Mouse (Mus musculus) brown adipose tissue, adult 24 weeks (tissue): Measurements from ENCODE around the gene Tinagl1. TPM values are rescaled to one million over a fixed set of nuclear protein-coding genes. Genes with fewer than 3 reads are reported as not detected.

Experiments used
- H3K27ac ChIP-seq: fragments of 200-500 bp; replicated peaks from 2 replicates; pipeline ENCODE4 v1.5.1; 2012; ENCODE audit warnings: low read depth, mild to moderate bottlenecking, low read length
- H3K4me1 ChIP-seq: fragments of 200-500 bp; 2 replicates; pipeline ENCODE4 v1.6.1; 2012; ENCODE audit warnings: low read length, mixed read lengths; ENCODE audit not compliant: control insufficient read depth, insufficient read depth, insufficient read length
- H3K4me3 ChIP-seq: fragments of 200-500 bp; 2 replicates; pipeline ENCODE4 v1.5.1; 2012; ENCODE audit warnings: low read depth, mild to moderate bottlenecking, low read length, moderate library complexity; ENCODE audit not compliant: insufficient read depth
- polyA plus RNA-seq: library from polyadenylated mRNA; stranded (reverse); fragments of >200 nt; gene quantifications from 2 replicates; pipeline ENCODE4 v1.2.4, GENCODE M21; 2012; ENCODE audit not compliant: missing spikeins, insufficient read depth, insufficient read length

Gene Tinagl1
- polyA plus RNA-seq, 1 experiment: 30.1 TPM

DNA sequence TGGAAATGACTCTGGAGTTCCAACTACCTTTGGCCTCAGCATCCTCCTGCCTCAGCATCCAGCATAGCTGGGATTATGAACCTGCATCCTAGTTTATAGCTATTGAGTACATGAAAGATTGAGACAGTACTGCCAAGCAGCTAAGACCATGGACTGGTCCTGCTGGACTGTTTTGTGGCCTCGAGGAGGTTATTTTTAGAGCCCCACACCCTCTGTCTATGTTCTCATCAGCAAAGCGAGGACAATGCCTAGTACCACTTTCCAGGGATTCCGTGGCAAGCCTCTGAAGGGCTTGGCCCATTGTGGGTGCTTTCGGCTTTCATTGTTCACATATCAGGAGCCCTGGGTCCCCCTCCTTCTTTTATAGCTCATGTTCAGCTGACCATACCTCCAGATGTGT is 4.6 kb downstream of the Tinagl1 start:
- Histone ChIP-seq H3K27ac (peak overlapping the region; percentile 84), H3K4me3 (no peak overlapping the region), H3K4me1 (peaks cover 37% of the 10 kb centered on the region)

GRCm38 (mm10) chr4:130169411-130169971 is 5.4 kb downstream of the Tinagl1 start:
- Histone ChIP-seq H3K4me1 (peaks cover 37% of the 10 kb centered on the region), H3K4me3 (no peak overlapping the region), H3K27ac (peak overlapping the region; percentile 84)

GRCm38 (mm10) chr4:130168280-130169183 is 6.4 kb downstream of the Tinagl1 start:
- 0 out of 2 replicates have a peak overlapping the region, but pooled peaks have one; percentile 14 for H3K4me3 ChIP-seq
- peak overlapping the region; percentile 84 for H3K27ac ChIP-seq
- peaks cover 45% of the 10 kb centered on the region for H3K4me1 ChIP-seq

DNA sequence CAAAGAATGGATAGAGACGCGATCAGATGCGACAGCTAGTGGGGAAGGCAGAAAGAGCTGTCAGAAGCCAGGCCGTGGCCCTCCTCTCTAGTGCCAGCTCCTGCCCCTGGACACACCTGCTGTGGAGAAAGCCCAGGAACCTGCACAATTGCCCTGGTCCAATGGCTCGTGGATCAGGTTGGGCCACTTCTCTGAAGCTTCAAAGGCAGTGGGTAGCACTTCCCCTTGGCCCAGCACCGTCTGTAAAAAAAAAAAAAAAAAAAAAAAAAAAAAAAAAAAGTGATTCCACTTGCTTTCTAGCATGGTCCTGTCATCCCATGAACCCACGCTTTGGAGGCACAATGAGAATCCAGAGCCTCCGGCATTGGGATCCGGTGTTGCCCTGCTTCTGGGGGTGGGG is 7.1 kb downstream of the Tinagl1 start:
- H3K27ac ChIP-seq: peak overlapping the region; percentile 84
- peaks cover 45% of the 10 kb centered on the region for H3K4me1 ChIP-seq
- 0 out of 2 replicates have a peak overlapping the region, but pooled peaks have one; percentile 14 for H3K4me3 ChIP-seq

DNA sequence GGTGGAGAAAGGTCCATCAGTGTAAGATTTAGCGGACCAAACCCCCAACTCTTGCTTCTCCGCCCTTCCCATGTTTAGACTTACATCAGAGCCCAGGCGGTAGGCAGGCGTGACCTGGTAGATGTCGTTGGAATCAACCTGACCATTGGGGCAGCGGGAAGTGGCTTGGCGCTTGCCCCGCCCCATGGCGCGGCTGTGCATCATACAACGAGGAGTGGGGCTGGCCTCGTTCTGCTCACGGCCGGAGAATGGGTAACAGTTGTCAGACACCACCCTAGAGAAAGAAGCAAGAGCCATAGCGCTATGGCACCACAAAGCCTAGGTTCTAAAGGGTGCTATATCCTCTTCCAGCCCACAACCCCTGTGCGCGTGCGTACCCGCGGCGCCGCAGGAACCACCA is 7.6 kb downstream of the Tinagl1 start:
- no peak overlapping the region for H3K4me3 ChIP-seq
- H3K27ac ChIP-seq: peak overlapping the region; percentile 65
- peaks cover 45% of the 10 kb centered on the region for H3K4me1 ChIP-seq

DNA sequence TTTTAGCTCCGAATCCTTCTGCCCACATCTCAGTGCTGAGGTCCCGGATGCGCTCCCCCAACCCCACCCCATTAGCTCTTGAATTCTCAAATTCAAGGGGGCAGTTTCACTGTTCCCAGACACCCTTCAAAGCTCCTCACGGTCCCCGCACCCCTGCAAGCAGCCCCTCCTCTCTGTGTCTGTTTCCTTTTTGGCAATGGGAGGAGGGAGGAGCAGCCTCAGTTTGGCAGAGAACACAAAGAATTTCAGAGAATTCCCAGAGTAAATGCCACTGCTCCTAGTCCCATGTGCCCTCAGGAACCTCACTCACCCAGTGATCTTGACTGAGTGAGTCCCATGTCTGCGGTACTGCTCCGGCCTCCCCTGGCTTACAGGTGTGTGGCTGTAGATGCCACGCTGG is 8.3 kb downstream of the Tinagl1 start:
- H3K27ac ChIP-seq: peak overlapping the region; percentile 84

DNA sequence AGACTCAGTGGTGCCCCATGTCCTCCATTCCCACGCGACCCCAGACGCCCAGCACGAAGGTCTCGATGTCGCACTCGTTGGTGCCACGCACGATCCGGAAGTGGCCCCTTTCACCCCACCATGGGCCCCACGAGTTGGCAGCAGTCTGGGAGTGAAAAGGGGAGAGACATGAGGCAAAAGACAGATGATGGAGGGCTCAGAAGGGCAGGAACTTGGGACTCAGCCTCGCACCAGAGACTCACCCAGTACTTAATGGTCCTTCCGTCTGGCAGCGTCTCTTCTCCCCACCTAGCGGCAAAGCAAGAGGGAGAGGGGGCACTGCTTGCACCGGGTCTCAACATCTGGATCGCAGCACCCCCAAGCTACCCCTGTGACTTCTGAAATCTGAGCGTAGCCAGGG is 8.9 kb downstream of the Tinagl1 start:
- Histone ChIP-seq H3K4me3 (no peak overlapping the region), H3K27ac (peak overlapping the region; percentile 65), H3K4me1 (peaks cover 41% of the 10 kb centered on the region)

More for the DNA sequence above, 8.3 kb downstream of the Tinagl1 start:
- H3K4me3 ChIP-seq: no peak overlapping the region
- H3K4me1 ChIP-seq: peaks cover 41% of the 10 kb centered on the region

- Histone ChIP-seq H3K4me3 (0 out of 2 replicates have a peak overlapping the region, but pooled peaks have one; percentile 39), H3K27ac (peak overlapping the region; percentile 96), H3K4me1 (peaks cover 34% of the 10 kb centered on the region)
These were observed 10.8 kb downstream of the Tinagl1 start for GRCm38 (mm10) chr4:130164121-130164520.

DNA sequence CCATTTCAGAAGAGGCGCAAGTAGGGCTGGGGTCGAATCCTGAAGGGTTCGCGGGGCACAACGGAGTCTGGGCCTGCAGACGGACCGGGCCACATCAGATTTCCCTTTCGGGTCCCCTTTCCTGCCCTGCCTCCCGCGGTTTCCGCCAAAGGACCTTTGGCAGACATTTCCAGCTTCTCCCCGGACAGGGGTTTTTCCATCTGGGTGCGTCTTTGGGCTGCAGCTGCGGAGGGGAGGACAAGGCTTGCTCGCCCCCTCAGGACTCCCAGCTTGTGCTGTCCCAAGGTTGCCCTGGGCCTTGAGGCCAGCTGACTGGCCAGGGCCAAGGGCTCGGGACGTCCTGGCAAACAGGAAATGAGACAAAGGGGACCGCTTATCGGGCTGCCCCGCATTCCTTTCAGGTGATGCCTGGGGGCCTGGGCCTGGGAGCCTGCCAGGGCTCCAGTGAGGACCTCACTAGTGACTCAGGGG is 11.5 kb downstream of the Tinagl1 start:
- Histone ChIP-seq H3K27ac (peak overlapping the region; percentile 96), H3K4me1 (peaks cover 28% of the 10 kb centered on the region), H3K4me3 (peak overlapping the region; percentile 39)

- Histone ChIP-seq H3K27ac (no peak overlapping the region), H3K4me1 (peaks cover 29% of the 10 kb centered on the region), H3K4me3 (no peak overlapping the region)
These were observed 13.6 kb downstream of the Tinagl1 start for GRCm38 (mm10) chr4:130161349-130161748.

DNA sequence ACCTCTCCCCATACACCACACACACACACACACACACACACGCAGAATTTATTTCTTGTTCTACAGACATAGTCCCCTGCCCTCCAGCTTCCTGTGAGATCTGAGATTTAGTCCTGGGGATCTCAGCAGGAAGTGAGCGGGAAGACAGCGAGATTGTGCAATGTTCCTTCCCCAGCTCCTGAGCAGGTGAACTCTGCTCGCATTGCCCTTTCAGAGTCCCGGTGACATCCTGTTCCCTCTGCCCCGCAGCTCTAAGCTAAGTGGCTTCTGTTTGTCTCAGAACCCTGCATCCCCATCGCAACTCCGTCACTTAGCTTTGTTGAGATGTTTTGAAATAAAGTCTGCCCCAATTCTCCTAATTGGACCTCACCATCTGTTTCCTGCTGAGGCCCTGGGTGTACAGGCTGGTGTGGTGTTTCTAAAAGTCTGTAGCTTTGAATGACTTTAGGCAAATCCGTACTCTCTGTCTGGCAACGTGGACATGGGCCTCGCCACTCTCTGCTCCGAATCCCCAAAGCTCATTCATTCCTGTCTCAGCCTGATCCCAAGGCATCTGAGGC is 18.0 kb downstream of the Tinagl1 start:
- H3K4me1 ChIP-seq: peaks cover 14% of the 10 kb centered on the region
- H3K27ac ChIP-seq: peak overlapping the region; percentile 53
- no peak overlapping the region for H3K4me3 ChIP-seq

- H3K27ac ChIP-seq: no peak overlapping the region
- H3K4me1 ChIP-seq: peaks cover 12% of the 10 kb centered on the region
These were observed 20.7 kb downstream of the Tinagl1 start for GRCm38 (mm10) chr4:130154250-130154649.

DNA sequence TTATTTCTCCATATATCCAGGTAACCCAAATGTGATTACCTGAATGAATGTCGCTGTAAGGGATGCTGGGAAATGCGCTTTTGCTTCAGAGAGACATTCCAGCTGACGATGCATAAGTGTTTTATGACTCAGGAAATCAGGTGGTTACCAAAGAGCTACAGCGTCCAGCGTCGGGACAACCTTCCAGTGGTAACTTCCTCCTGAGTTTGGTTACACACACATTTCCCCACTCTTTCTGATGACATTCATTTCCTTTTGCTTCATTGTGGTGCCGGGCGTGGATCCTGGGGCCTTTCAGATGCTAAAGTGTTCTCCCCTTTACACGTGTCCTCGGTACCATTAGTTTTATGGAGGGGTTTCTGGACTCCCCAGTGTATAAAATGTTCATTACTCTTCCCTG is 26.5 kb downstream of the Tinagl1 start:
- H3K4me1 ChIP-seq: no peaks in the 10 kb centered on the region
- no peak overlapping the region for H3K4me3 ChIP-seq
- no peak overlapping the region for H3K27ac ChIP-seq

More at GRCm38 (mm10) chr4:130154250-130154649, 20.7 kb downstream of the Tinagl1 start:
- H3K4me3 ChIP-seq: no peak overlapping the region

DNA sequence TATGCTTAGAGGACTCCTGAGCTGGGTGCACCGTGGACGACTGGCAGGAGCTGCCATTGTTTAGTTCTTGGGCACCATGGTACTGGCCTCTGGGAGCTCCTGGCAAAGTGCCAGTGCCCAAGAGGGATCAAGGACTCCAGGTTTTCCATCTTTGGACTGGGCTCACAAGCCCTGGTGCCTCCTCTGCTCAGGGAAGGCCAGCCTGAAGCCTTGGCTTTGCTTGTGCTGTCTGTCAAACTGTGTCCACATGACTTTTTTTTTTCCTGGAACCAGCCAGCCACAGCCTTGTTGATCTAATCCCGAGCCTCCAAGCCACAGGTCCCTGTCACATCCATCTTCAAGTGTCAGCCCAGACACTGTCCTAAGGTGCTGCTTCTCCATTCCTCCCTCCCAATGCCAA is 33.1 kb downstream of the Tinagl1 start:
- Histone ChIP-seq H3K27ac (no peak overlapping the region), H3K4me3 (no peak overlapping the region), H3K4me1 (0 out of 2 replicates have a peak, but pooled peaks cover 3% of the 10 kb centered on the region)

DNA sequence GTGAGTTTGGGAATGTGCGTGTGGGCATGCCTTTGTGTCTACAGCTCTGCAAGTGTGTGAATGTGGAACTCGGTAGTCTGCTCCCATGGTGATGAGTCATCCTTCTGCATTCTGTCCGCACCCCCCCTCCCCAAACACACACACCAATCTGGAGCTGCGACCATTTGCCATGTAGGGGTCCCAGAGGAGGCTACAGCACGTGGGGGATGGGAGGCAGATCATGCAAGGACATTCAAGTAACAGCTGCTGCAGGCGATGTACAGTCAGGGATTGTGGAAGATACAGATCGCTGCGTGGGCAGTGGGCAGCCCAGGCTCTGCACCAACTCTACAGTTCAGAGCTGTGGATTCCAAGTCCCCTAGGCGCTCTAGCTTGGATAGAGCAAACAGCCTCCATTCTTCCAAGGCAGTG is 33.9 kb downstream of the Tinagl1 start:
- Histone ChIP-seq H3K4me3 (no peak overlapping the region), H3K27ac (no peak overlapping the region), H3K4me1 (0 out of 2 replicates have a peak, but pooled peaks cover 3% of the 10 kb centered on the region)
